Mouse (Mus musculus) MEL (cell line): ENCODE measurements at regions not wholly inside any gene's neighbourhood (a gene's known extent, or its start where the extent isn't known, plus 50 kb on each side); places are given as distances from the start of the nearest gene placed in this dataset.
"Not testable (repeated sequence)": the region's sequence is repeated elsewhere in the genome, so short reads cannot be mapped to it uniquely, and the experiment has no call there.

ENCODE experiments used
- DNase-seq: peaks from one replicate; pipeline ENCODE4 v3.0.0; 2011; ENCODE audit warnings: low read depth, low spot score
- H3K27ac ChIP-seq: 2 replicates; pipeline ENCODE4 v1.5.1; 2012; ENCODE audit warnings: low read depth, mild to moderate bottlenecking, control low read depth, low read length, moderate library complexity; ENCODE audit not compliant: control insufficient read depth
- H3K27me3 ChIP-seq, 2 experiments: fragments of 150-350 bp in 1 of 2; sonication (generic) in 1 of 2; 2 replicates each; pipeline ENCODE4 v1.6.1; 2012; ENCODE audit warnings: low read length in 2 of 2, mild to moderate bottlenecking in 2 of 2, improper control_type of control experiment in 1 of 2, moderate library complexity in 1 of 2; ENCODE audit not compliant: insufficient read depth in 2 of 2, control insufficient read depth in 1 of 2
- H3K36me3 ChIP-seq, 2 experiments: 2 replicates each; pipeline ENCODE4 v1.6.1; 2012 to 2014; ENCODE audit warnings: low read length in 2 of 2, improper control_type of control experiment in 1 of 2, inconsistent platforms in 1 of 2, mild to moderate bottlenecking in 1 of 2; ENCODE audit not compliant: insufficient read depth in 2 of 2, control insufficient read depth in 1 of 2
- H3K4me1 ChIP-seq, 2 experiments: fragments of 150-350 bp in 1 of 2; sonication (generic) in 1 of 2; 2 replicates each; pipeline ENCODE4 v1.6.1; 2012; ENCODE audit warnings: low read length in 2 of 2, improper control_type of control experiment in 1 of 2, mild to moderate bottlenecking in 1 of 2; ENCODE audit not compliant: insufficient read depth in 2 of 2, control insufficient read depth in 1 of 2
- H3K4me3 ChIP-seq, 2 experiments: fragments of 150-350 bp in 1 of 2; sonication (generic) in 1 of 2; 2 replicates each; pipeline ENCODE4 v1.5.1; 2012; ENCODE audit warnings: low read depth in 2 of 2, low read length in 2 of 2, mild to moderate bottlenecking in 2 of 2, moderate library complexity in 2 of 2, control low read depth in 1 of 2, improper control_type of control experiment in 1 of 2; ENCODE audit not compliant: control insufficient read depth in 1 of 2, insufficient read depth in 1 of 2
- H3K79me2 ChIP-seq: 2 replicates; pipeline ENCODE4 v1.6.1; 2012; ENCODE audit warnings: mild to moderate bottlenecking, low read length, moderate library complexity; ENCODE audit not compliant: control insufficient read depth, poor library complexity, insufficient read depth
- H3K9ac ChIP-seq: 2 replicates; pipeline ENCODE4 v1.6.1; 2012; ENCODE audit warnings: low read depth, mild to moderate bottlenecking, control low read depth, low read length, moderate library complexity; ENCODE audit not compliant: control insufficient read depth, poor library complexity, severe bottlenecking
- H3K9me3 ChIP-seq: fragments of 150-350 bp; sonication (generic); replicated peaks from 2 replicates; pipeline ENCODE4 v1.6.1; 2012; ENCODE audit warnings: mild to moderate bottlenecking, low read length, improper control_type of control experiment, moderate library complexity; ENCODE audit not compliant: insufficient read depth
- BHLHE40 ChIP-seq: IDR thresholded peaks from 2 replicates; pipeline ENCODE4 v1.6.1; 2012; ENCODE audit warnings: low read depth, mild to moderate bottlenecking, inconsistent platforms, low read length, improper control_type of control experiment, borderline replicate concordance
- E2F4 ChIP-seq: IDR thresholded peaks from 2 replicates; pipeline ENCODE4 v1.6.1; 2011; ENCODE audit warnings: low read depth, low read length, improper control_type of control experiment, borderline replicate concordance
- GABPA ChIP-seq: IDR thresholded peaks from 2 replicates; pipeline ENCODE4 v1.6.1; 2012; ENCODE audit warnings: low read depth, mild to moderate bottlenecking, inconsistent platforms, low read length, improper control_type of control experiment, moderate library complexity
- GATA1 ChIP-seq: IDR thresholded peaks from 2 replicates; pipeline ENCODE4 v1.6.1; 2011; ENCODE audit warnings: low read depth, low read length, improper control_type of control experiment
- HCFC1 ChIP-seq: IDR thresholded peaks from 2 replicates; pipeline ENCODE4 v1.6.1; 2012; ENCODE audit warnings: low read depth, mild to moderate bottlenecking, inconsistent platforms, low read length, improper control_type of control experiment, moderate library complexity
- JUND ChIP-seq: IDR thresholded peaks from 2 replicates; pipeline ENCODE4 v1.6.1; 2011; ENCODE audit warnings: low read depth, mild to moderate bottlenecking, improper control_type of control experiment, low read length
- KAT2A ChIP-seq: conservative IDR thresholded peaks from 2 replicates; pipeline ENCODE4 v1.6.1; 2012; ENCODE audit warnings: low read depth, low read length, improper control_type of control experiment, inconsistent platforms
- MAFK ChIP-seq: IDR thresholded peaks from 2 replicates; pipeline ENCODE4 v1.6.1; 2011; ENCODE audit warnings: low read depth, mild to moderate bottlenecking, low read length, improper control_type of control experiment, borderline replicate concordance
- MEF2A ChIP-seq: IDR thresholded peaks from 2 replicates; pipeline ENCODE4 v1.6.1; 2014; ENCODE audit warnings: low read depth, mild to moderate bottlenecking, inconsistent platforms, low read length, improper control_type of control experiment; ENCODE audit not compliant: poor library complexity, insufficient replicate concordance, severe bottlenecking; ENCODE audit errors: extremely low read depth
- MXI1 ChIP-seq: IDR thresholded peaks from 2 replicates; pipeline ENCODE4 v1.6.1; 2011; ENCODE audit warnings: mild to moderate bottlenecking, low read depth, low read length, improper control_type of control experiment
- MYC ChIP-seq: IDR thresholded peaks from 2 replicates; pipeline ENCODE4 v1.6.1; 2011; ENCODE audit warnings: low read depth, mild to moderate bottlenecking, low read length, improper control_type of control experiment, moderate library complexity
- NELFE ChIP-seq: IDR thresholded peaks from 2 replicates; pipeline ENCODE4 v1.6.1; 2011; ENCODE audit warnings: low read depth, low read length, improper control_type of control experiment
- POLR2AphosphoS5 ChIP-seq: IDR thresholded peaks from 2 replicates; pipeline ENCODE4 v1.6.1; 2012; ENCODE audit warnings: low read depth, borderline replicate concordance, mild to moderate bottlenecking, inconsistent platforms, low read length, moderate library complexity, mixed read lengths
- SIN3A ChIP-seq: IDR thresholded peaks from 2 replicates; pipeline ENCODE4 v1.6.1; 2012; ENCODE audit warnings: low read length, improper control_type of control experiment, inconsistent platforms
- TAL1 ChIP-seq: IDR thresholded peaks from 2 replicates; pipeline ENCODE4 v1.6.1; 2012; ENCODE audit warnings: mild to moderate bottlenecking, inconsistent platforms, low read length, moderate library complexity, mixed read lengths
- TCF12 ChIP-seq: IDR thresholded peaks from 2 replicates; pipeline ENCODE4 v1.6.1; 2014; ENCODE audit warnings: low read depth, mild to moderate bottlenecking, inconsistent platforms, low read length, improper control_type of control experiment, moderate library complexity
- USF1 ChIP-seq: IDR thresholded peaks from 2 replicates; pipeline ENCODE4 v1.6.1; 2014; ENCODE audit warnings: low read depth, mild to moderate bottlenecking, inconsistent platforms, low read length, improper control_type of control experiment, moderate library complexity

- no peaks in the 10 kb centered on the region for H3K36me3 ChIP-seq
- TF ChIP-seq KAT2A, result no peak
- TF ChIP-seq TCF12, result no peak
- TF ChIP-seq MYC, result no peak
- no peak for TF ChIP-seq E2F4
- TF ChIP-seq USF1, result no peak
- no peak for TF ChIP-seq HCFC1
- TF ChIP-seq MXI1, result no peak
- TF ChIP-seq JUND, result no peak
- no peak for TF ChIP-seq GABPA
- no peak for TF ChIP-seq MAFK
- TF ChIP-seq NELFE, result no peak
- TF ChIP-seq POLR2AphosphoS5, result no peak
- no peak for TF ChIP-seq TAL1
- TF ChIP-seq BHLHE40, result no peak
- no peak for TF ChIP-seq SIN3A
- no peak for TF ChIP-seq MEF2A
- no peak for TF ChIP-seq GATA1
Observed at GRCm38 (mm10) chr17:15632090-15632489, 67.9 kb upstream of the Prdm9 start.

DNA sequence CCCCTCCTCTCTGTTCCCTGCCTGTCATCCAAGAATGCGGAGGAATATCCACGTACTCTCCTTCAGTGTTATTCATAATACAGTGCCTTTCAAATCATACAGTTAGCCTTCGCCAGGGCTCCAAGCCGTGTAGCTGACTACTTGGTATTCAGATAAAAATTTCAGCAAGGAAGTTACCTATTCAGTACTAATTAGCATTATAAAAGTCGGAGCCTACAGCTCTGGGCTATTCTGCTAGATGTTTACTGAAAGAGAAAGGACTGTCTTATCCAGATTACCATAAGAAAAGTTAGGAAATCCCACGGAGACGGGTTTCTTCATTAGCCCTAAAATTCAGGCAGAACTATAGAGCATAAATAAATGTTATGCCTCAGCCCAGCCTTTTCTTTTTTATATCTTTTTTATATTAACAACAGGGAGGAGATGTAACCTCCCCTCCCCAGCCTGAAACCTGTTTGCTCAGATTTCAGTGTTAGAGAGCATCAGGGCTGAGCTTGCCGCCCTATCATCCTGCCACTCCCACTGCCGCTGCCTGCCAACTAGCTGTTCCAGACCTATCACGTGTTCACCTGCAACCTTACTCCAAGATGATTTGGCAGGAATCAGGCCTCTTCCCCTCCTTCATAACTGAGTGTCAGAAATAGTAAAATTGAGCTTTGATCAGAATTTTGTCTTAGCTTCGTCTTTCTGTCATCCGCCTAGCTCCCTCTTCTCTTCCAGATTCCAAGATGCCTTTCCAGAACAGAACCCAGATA lies 65.5 kb upstream of the Chd1 start:
- not testable (repeated sequence) for H3K9me3 ChIP-seq, H3K9ac ChIP-seq, H3K27me3 ChIP-seq, H3K27ac ChIP-seq, DNase-seq, H3K36me3 ChIP-seq, H3K4me1 ChIP-seq, H3K4me3 ChIP-seq, H3K79me2 ChIP-seq

More at GRCm38 (mm10) chr17:15632090-15632489, 67.9 kb upstream of the Prdm9 start:
- Histone ChIP-seq H3K27ac (no peak overlapping the region), H3K9ac (no peak overlapping the region), H3K9me3 (no peaks in the 10 kb centered on the region; the same call in 1 of the 2 replicates), H3K4me1 (no peaks in the 10 kb centered on the region; a peak in 1 of 4 replicates), H3K4me3 (no peak overlapping the region), H3K79me2 (no peaks in the 10 kb centered on the region), H3K27me3 (no peaks in the 10 kb centered on the region; a peak in 1 of 4 replicates)
- no peak for DNase-seq
